Mouse (Mus musculus) gastrocnemius, postnatal 14 days (tissue): ENCODE measurements around the gene Calm1. TPM values are rescaled to one million over a fixed set of nuclear protein-coding genes. Genes with fewer than 3 reads are reported as not detected.
A peak's percentile ranks its signal among the peaks of the same experiment; 100 is the strongest.

Source experiments
- DNase-seq: peaks from one replicate; pipeline ENCODE4 v3.0.0; 2021; ENCODE audit warnings: mixed read lengths
- intact Hi-C: fragments of 180-260 bp; cut with DNase I; formaldehyde crosslinking; loops from one replicate; pipeline ENCODE4 v1.15.1; 2025; ENCODE audit warnings: low total_unique reads
- total RNA-seq, 2 experiments: library from RNA; stranded (reverse); gene quantifications; 2 replicates each; pipeline ENCODE4 v1.2.3; 2021

The Calm1 gene
- total RNA-seq, 2 experiments from 2014 or later: 380 to 427 TPM

DNA sequence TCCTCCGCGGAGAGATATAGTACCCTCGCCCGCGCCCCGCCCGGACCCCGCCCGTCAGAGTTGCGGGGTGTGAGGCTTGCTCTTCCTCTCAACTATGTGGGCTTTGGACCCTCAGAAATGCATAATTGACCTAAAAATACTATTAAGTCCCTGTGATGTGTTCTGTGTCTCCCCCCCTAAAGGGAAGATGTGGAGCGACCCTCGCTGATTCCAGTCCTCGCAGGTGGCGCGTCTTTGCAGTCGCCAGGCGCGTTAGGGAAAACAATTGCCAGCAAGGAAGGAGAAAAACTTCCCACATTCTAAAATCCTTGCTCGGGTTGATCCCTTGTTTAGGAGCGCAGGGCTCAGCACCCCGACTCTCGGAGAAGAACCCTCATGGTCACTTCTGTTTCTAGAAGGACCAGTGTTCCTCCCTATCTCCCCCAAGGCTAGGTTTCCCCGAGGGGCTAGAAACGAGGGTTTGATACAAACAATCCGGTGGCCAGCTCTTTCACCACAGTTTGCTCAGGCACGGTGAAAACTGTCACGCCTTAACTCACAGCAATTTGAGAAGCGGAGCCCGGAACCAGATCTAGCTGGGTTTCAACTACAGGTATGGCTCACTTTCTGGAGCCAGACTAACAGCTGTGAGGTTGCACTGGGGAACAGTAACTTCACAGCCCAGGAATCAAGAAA, 11.3 kb upstream of the Calm1 start:
- DNase-seq: no peak
- intact Hi-C loops: no loop called here

DNA sequence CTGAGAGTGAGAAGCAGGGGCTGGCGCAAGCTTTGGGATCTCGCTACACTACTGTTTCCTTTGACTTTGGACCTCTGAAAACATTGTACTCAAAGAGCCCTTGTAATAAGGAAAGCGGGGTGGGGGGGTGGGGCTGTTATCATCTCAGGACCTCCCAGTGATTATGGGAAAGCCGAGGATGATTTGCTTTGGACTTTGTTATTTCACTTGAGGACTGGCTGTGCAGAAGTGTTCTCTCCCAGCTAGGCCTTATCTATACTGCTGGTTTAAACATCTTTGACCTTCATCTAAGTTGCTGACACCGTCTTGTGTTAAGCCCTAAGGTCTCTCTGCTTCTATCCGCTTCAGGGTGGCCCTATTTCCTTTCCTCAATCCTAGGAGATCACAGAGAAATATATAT, 8.4 kb upstream of the Calm1 start:
- no peak for DNase-seq
- intact Hi-C loops: no loop called here

DNA sequence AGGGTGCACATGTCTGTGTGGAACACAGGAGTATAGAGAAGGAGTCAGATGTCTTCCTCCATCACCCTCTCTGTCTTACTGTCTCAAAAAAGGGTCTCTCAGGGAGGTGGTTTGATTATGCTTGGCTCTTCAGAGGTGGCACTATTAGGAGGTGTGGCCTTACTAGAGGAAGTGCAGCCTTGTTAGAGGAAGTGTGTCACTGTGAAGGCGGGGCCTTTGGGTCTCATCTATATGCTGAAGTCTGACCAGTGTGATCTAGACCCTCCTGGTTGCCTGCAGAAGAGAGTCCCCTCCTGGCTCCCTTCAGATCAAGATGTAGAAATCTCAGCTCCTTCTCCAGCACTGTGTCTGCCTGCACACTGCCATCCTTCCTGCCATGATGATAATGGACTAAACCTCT, 5.1 kb upstream of the Calm1 start:
- no peak for DNase-seq
- intact Hi-C loops: no loop called here

DNA sequence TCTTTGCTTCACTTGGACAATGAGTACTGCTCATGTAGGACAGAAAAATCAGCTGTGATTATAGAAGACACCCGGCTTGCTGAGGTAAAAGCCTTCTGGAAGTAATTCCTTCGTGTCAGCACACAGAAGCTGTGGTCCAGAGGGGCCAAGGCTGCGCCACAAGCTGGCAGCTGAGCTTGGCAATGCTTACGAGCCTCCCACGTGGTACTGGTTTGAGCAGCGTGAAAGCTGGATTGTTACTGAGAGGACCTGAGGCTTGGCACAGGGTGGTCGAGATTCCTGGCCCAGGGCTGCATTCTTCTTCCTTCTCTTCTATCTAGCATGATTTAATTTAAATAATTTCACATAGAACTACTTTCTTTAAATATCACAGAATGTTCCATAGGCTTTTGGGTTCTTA, 2.4 kb upstream of the Calm1 start:
- intact Hi-C loops: no loop called here
- DNase-seq: peak; percentile 53

DNA sequence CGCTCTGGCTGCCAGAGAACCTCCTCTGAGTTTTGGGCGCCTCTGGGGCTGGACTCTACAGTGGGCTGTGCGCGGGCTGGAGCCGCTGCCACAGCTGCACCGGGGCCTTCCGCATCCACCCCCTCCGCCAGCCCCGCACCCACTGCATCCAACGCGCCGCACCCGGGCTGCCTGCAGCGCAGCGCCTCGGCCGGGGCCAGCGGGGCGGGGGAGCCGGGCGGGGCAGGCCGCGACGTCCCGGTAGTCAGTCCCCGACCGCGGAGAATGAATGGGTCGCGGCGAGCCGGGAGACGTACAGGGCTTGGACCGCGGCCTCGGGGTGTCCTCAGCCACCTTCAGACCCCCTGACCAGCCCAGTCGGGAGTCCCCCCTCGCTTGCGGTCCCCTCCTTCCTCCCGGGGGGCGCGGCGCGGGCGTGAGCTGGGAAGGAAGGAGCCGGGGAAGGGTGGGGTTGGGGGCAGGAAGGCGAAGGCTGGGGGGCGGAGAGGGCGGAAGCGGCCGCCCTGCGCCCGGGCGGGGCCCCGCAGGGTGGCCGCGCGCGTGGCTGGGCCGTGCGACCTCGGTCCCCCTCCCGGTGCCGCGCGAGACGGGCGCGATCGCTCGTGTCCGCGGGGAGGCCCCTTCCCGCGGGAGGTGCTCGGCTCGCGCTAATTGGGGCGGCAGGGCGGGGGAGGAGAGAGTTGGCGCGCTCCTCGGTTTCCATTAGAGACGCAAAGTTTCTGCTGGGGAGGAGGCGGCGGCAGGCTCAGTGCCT, 833 bp downstream of the Calm1 start:
- peak; percentile 73 for DNase-seq
- intact Hi-C loops: loop anchor here (5.0 to 10.0 kb wide), 2 partner anchors 137 to 285 kb away; no protein-coding TSS in a partner anchor

DNA sequence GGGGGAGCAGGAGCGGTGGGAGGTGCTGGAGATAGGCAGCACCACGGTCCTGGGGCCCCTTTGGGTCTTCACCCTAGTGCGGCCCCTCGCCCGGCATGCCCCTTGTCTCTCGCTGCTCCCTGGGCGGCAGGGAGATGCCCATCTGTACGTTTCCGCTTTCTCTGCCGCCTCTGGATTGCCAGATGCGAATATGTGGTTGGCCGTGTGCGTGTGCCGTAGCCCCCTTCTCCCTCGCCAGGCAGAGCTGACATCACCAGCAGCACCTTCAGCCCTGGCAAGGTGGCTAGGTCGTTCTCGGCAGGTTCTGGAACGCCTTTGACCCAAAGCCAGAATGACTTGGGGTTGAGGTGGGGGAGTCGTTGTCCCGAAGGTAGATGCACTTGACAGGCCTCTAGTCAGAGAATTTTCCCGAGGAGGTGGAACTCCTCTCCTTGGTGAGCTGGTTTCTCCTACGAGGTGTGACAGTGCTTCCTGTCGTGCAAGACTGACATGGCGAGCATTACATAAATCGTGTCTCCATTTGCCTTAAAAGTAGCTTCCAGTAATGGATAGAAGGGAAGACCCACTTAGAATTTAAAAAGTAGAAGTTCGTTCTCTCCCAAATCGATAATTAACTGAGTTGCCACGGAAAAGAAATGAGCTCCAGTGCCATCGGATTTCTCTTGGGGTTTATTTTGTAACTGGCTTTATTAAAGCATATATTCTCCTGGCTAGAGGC, 1.6 kb downstream of the Calm1 start:
- intact Hi-C loops: loop anchor here (5.0 to 10.0 kb wide), 2 partner anchors 136 to 284 kb away; no protein-coding TSS in a partner anchor
- no peak for DNase-seq

DNA sequence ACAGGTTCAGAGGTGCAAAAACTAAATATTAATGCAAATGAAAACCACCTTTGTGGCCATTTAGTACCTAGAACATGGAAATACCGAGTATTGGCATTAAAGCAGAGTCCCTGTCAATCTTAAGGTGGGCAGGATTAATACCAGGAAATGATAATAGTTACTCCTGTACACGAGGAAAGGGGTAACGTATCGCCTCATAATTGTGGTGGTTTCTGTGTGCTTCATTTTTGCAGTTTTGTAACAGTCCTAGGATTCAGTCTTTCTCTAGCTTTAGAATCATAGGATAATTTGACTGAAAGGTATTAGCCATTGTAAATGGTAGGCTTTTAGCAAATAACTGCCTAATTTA, 2.1 kb downstream of the Calm1 start:
- intact Hi-C loops: loop anchor here (5.0 to 10.0 kb wide), 2 partner anchors 136 to 283 kb away; no protein-coding TSS in a partner anchor
- DNase-seq: no peak

DNA sequence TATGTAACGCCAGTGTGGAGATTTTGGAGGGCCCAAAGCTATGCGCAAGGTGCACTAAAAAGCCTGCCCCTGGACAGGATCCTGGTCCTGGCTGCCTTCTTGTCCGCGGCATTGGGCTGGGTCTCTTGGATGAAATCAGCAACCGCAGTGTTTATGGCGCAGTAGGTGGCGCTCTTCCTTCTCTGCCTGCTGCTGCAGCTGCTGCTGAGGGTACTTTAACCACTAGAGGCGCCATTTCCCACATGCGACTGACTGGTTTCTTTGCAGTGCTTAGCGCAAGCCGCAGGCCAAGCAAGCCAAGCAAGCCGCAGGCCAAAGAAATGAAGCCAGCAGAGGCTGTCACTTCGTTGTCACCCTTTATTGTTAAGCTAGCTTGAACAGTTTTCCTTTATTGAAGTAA, 2.6 kb downstream of the Calm1 start:
- peak; percentile 91 for DNase-seq
- intact Hi-C loops: loop anchor here (5.0 to 10.0 kb wide), 2 partner anchors 135 to 283 kb away; no protein-coding TSS in a partner anchor

DNA sequence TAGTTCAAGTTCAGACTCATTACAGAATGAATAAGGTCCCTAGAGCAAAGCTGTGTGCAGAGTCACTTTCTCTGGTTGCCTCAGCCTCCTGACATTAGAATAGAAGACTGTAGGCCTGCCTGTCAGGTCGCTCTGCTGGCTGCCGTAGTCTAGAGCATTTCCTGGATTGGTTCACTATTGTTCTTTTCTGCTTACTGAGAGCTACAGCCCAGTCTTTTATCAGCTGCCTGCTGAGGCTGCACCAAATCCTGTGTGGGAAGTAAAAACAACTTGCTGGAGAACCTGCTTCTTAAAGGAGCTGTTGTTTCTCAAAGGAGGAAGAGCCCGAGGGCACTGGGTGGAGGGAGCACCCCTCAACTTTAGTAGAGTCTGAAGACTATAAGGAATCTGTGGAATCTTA, 4.5 kb downstream of the Calm1 start:
- intact Hi-C loops: loop anchor here (5.0 to 10.0 kb wide), 2 partner anchors 134 to 281 kb away; no protein-coding TSS in a partner anchor
- no peak for DNase-seq

DNA sequence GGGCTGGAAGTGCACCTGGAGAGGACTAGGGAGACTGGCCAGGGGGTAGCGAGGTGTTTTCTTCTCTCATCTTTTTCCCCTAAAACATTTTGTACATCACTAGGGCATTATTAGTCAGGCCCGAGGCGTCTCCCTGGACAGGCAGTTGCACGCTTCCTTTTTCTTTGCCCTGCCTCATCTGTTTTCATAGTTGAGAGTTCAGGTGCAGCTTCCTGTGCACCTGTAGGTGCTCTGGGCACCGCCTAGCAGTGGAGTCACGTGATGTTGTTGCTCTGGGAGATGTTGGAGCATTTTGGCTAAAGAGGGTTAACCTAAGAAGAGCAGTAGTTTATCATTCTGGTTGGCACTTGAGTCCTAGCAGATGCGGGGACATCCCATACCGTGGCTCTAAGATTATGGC, 5.9 kb downstream of the Calm1 start:
- no peak for DNase-seq
- intact Hi-C loops: loop anchor here (10.0 kb wide), 1 partner anchor 280 kb away; no protein-coding TSS in a partner anchor

DNA sequence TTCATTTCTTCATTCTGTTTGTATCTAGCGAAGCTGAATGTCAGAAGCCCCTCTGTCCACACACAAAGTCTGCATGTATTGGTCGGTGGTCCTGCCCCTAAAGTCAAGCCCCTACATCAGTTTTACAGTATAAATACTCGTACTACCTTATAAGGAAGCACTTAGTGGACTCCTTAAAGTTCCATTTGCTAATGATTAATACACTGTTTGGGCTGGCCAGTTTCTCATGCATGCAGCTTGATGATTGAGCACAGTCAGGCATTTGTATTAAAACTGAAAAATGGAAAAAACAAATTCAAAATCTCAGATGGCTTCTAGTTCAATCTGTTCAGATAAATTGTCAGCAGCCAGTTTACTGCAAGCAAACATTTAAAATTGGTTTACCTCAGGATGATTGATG, 7.3 kb downstream of the Calm1 start:
- intact Hi-C loops: loop anchor here (10.0 kb wide), 1 partner anchor 278 kb away; no protein-coding TSS in a partner anchor
- no peak for DNase-seq

DNA sequence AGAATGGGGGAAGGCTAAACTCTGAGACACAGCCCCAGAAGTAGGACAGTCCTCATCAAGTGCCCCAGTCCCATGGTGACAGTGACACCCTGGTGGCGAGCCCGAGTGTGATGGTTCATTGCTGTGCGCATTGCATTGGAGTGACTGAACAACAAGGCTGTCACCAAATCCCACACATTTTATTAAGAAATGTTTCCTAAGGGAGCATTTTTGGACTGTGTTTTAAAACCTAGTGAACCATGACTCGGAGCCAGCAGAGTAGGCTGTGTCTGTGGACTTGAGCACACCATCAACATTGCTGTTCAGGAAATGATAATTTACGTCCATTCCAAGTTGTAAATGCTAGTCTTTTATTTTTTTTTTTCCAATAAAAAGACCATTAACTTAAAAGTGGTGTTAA, 7.7 kb downstream of the Calm1 start:
- no peak for DNase-seq
- intact Hi-C loops: loop anchor here (10.0 kb wide), 1 partner anchor 278 kb away; no protein-coding TSS in a partner anchor

DNA sequence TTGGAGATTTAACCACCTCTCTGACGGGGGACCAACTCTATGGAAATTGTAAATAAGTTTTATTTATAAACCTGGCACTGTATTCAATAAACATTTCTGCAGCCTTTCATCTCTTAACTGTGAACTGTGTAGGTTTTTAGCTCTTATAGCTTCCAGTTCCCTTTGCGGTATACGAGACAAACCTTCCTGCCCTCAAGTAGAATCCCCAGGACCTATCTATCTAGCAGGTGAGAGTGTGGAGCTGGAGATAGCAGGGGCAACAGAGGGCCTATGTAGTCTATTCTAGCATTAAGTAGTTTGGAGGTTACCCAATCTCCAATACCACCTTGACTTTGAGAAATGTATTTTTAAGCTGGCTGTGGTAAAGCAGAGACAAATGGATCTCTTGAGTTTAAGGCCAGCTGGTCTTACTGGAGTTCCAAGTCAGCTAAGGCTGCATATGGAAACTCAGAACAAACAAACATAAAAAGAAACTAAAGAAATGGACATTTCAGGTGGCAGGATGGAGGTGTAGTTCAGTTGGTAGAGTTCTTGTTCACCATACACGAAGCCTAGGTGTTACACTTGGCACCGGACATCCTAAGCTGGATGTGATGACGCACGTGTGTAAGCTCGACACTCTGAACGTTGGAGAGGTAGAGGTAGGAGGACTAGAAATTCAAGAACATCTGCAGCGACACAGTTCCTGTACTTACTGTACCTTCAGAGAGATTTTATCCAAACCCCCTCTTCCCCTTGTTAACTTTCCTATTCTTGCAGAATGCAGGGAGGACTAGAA, 10.7 kb downstream of the Calm1 start:
- DNase-seq: no peak
- intact Hi-C loops: loop anchor here (10.0 kb wide), 1 partner anchor 275 kb away; no protein-coding TSS in a partner anchor

DNA sequence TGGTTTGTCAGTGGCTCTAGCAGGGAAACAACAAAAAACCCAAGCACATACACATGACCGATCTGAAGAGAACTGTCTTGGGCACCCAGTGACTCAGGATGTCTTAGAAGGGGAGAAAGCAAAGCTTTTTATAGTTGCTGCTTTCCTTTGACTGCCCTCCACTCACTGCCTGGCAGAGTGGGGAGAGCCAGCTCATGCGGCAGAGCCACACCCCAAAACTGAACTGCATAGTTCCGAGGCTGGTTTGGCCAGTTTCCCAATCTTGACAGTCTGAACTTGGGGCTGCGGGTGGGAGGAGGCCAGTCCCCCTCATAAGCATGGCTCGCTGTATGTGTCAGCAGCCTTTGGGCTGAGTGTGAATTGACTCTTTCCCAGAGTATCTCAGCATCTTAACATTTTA, 11.7 kb downstream of the Calm1 start:
- intact Hi-C loops: no loop called here
- DNase-seq: no peak

DNA sequence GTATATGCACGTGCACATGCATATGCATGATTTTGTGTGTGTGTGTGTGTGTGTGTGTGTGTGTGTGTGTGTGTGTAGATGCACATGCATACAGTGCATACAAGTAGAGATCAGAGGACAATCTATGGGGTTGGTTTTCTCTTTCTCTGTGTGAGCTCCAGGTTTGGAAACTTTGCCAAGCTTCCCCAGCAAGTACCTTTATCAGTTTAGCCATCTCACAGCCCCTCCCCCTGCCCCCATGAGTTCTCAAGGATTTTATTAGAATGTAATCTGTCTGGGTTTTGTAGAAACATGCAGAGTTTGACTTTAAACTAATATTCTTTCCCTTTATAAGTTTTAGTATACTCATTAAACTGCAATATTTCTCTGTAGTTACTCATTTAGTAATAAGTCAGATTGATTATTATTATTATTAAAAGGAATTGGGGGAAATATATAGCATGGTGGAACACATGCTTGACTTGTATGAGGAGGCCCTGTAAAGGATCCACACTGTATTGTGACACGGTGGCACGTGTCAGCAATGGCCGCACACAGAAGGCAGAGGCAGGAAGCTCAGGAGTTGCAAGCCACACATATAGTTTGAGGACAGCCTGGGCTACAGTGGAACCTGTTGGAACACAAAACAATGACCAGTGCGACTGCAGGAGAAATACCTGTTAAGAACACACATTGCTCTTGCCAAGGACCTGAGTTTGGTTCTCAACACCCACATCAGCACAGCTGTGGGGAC, 12.4 kb downstream of the Calm1 start:
- no peak for DNase-seq
- intact Hi-C loops: no loop called here

DNA sequence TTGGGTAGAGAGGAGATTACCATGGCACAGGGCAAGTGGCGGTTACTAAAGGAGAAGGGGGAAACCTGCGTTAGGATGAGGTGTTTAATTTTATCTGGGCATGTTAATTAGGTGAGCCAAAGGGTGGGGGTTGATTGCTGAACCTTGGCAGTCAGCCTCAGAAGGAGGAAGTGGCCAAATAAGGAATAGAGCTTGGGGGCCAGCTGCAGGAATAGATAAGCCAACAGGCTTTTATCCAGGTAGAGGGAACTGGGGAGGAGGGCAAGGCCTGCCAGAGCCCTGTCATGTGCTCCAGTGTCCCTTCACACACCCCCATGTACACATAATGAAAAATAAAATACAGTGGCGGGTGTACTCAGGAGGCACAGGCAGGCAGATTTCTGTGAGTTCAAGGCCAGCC, 13.2 kb downstream of the Calm1 start:
- intact Hi-C loops: no loop called here
- DNase-seq: no peak

DNA sequence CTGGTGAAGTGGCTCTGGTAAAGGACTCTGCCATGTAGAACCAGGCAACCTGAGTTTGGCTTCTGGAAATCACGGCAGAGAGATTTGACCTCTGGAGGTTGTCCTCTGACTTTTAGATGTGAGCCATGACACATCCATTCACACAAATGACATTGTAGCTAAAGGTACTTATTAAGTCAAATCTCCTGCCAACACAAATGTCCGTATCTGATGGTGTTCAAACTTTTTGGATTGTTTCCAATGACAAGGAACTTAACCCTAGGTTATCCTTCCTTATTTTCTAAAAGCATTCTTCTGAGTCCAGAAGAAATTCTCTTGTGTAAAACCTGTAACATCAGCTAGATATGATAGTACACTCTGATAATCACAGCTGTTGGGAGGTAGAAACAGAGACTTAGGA, 13.9 kb downstream of the Calm1 start:
- intact Hi-C loops: no loop called here
- no peak for DNase-seq

DNA sequence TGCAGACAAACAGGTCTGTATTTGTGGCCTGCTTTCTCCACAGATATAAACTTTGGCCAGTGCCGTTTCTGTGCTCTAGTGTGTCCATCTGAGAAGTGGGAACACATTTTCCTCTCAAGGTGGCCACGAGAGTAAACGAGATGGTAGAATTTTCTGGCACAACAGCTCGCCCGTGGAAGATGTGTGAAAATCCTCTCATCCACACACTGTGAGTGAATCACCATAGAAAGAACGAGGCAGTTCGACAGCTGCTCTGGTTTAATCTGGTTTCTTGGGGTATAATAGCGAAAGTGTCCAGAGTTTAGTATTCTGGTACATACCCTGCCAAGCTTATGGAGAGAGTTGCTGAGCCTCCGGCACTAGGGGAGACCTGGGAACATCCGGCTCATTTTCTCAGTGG, 14.9 kb downstream of the Calm1 start:
- DNase-seq: no peak
- intact Hi-C loops: no loop called here

DNA sequence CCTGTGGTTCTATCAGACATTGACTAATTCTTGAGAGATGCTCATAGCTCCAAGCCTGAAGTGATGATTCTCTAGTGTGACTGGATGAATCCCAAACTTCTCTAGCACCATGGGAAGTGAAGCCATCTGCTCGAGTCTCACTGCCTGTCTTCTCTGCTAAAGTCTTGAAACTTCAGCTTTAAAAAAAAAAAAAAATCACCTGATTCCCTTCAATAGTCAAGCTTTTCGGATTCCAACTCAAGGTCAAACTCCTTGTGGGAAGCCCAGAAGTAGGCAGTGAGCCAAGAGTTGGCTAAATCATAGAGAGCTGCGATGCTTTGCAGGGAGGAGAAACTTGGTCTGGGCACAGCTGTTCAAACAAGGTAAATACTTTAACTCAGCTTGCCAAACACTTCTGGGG, 15.5 kb downstream of the Calm1 start:
- intact Hi-C loops: no loop called here
- DNase-seq: no peak
